Mouse (Mus musculus): Measurements from ENCODE around the gene Hpgd. TPM values are rescaled to one million over a fixed set of nuclear protein-coding genes. Genes with fewer than 3 reads are reported as not detected.

Hpgd gene
- polyA plus RNA-seq, 1 experiment from 2014 or later = 31.9 TPM

DNA sequence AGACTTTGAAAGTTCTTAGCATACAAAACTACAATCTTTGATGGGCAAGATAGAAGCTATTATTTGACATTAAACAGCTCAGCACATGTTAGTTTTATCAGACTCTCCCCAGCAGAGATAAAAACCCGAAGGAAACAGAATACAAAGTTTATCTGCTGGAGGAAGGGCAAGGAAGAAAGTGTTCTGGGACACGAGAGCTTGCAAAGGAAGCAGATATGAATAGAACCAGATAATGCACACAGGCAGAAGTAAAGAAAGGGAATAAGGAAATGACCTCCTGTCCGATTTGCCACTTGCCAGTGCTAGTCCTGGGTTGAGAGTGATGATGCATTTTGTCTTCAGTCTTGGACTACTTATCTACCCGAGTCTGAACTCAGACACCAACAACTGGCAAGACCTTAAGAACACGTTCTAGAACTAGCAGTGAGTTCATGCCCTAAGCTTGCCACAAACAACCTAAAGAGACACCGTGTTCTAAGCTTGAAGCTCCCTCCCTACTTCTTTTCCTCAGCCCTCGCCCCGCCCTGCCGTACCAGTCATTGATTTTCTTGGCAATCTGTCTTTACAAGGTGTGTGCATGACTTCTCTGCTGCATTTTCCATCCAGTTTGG, 41.1 kb downstream of the Hpgd start:
- H3K27me3 ChIP-seq (replicated peaks) = no peaks in the 10 kb centered on the region
- whole genome bisulfite sequencing = 66% methylated on average over 9 of the region's 9 CpGs
- H3K27ac ChIP-seq = no peak overlapping the region
- no peaks in the 10 kb centered on the region for H3K9me3 ChIP-seq
- ATAC-seq = peak; percentile 53; the same call in 1 of the 2 replicates
- no peak overlapping the region for H3K4me2 ChIP-seq (replicated peaks)
- no peak overlapping the region for H3K4me3 ChIP-seq (replicated peaks)
- no peaks in the 10 kb centered on the region for H3K36me3 ChIP-seq
- H3K9ac ChIP-seq = no peak overlapping the region
- no peaks in the 10 kb centered on the region for H3K4me1 ChIP-seq (replicated peaks)

DNA sequence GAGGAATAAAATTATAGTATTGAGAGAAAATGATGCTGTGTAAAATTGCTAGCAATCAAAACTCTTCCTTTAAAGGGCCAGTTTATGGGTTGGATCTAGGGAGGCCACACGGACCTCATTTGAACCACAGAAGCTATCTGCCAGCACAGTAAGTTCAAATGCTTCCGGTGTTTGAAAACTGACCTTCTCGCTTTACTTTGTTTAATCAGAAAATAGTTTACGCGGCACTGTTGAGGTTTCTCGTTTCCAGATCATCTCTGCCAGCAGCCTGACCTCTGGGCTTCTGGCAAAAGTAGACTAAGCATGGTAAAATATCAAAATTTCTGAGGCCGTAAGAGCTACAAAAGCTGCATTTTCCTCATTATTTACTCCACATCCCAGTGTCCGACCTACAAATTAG, 42.4 kb downstream of the Hpgd start:
- Histone ChIP-seq H3K4me1 (replicated peaks) (no peaks in the 10 kb centered on the region), H3K27ac (no peak overlapping the region), H3K36me3 (no peaks in the 10 kb centered on the region), H3K4me2 (replicated peaks) (no peak overlapping the region), H3K4me3 (replicated peaks) (no peak overlapping the region), H3K27me3 (replicated peaks) (no peaks in the 10 kb centered on the region), H3K9me3 (no peaks in the 10 kb centered on the region), H3K9ac (no peak overlapping the region)
- ATAC-seq = no peak
- 42% methylated on average over 8 of the region's 8 CpGs for WGBS

- H3K4me1 ChIP-seq (replicated peaks) = no peaks in the 10 kb centered on the region
- no peak overlapping the region for H3K4me2 ChIP-seq (replicated peaks)
- no peaks in the 10 kb centered on the region for H3K9me3 ChIP-seq
- WGBS = 68% methylated on average over 6 of the region's 6 CpGs
- no peak overlapping the region for H3K27ac ChIP-seq
- ATAC-seq = 0 out of 2 replicates have a peak, but pooled peaks have one; percentile 32
- no peak overlapping the region for H3K9ac ChIP-seq
- no peak overlapping the region for H3K4me3 ChIP-seq (replicated peaks)
- no peaks in the 10 kb centered on the region for H3K27me3 ChIP-seq (replicated peaks)
- H3K36me3 ChIP-seq = no peaks in the 10 kb centered on the region
Measured at GRCm38 (mm10) chr8:56343505-56343904, 49.1 kb downstream of the Hpgd start.

- no peak overlapping the region for H3K9ac ChIP-seq
- H3K4me3 ChIP-seq (replicated peaks) = no peak overlapping the region
- H3K9me3 ChIP-seq = no peaks in the 10 kb centered on the region
- H3K27me3 ChIP-seq (replicated peaks) = no peaks in the 10 kb centered on the region
- WGBS = 54% methylated on average over 2 of the region's 2 CpGs
- no peaks in the 10 kb centered on the region for H3K4me1 ChIP-seq (replicated peaks)
- no peak for ATAC-seq
- H3K27ac ChIP-seq = no peak overlapping the region
- no peak overlapping the region for H3K4me2 ChIP-seq (replicated peaks)
- H3K36me3 ChIP-seq = no peaks in the 10 kb centered on the region
Measured at GRCm38 (mm10) chr8:56343940-56344339, 49.6 kb downstream of the Hpgd start.

GRCm38 (mm10) chr8:56344359-56344758, 50.0 kb downstream of the Hpgd start:
- Histone ChIP-seq H3K4me1 (replicated peaks) (no peaks in the 10 kb centered on the region), H3K9ac (no peak overlapping the region), H3K4me3 (replicated peaks) (no peak overlapping the region), H3K27ac (no peak overlapping the region), H3K9me3 (no peaks in the 10 kb centered on the region), H3K36me3 (no peaks in the 10 kb centered on the region), H3K4me2 (replicated peaks) (no peak overlapping the region), H3K27me3 (replicated peaks) (no peaks in the 10 kb centered on the region)
- 71% methylated on average over 1 of the region's 1 CpGs for WGBS
- peak; percentile 51 for ATAC-seq

- no peak overlapping the region for H3K9ac ChIP-seq
- no peak overlapping the region for H3K27ac ChIP-seq
- no peaks in the 10 kb centered on the region for H3K27me3 ChIP-seq (replicated peaks)
- WGBS = 69% methylated on average over 5 of the region's 5 CpGs
- H3K4me1 ChIP-seq (replicated peaks) = no peaks in the 10 kb centered on the region
- no peaks in the 10 kb centered on the region for H3K9me3 ChIP-seq
- no peak overlapping the region for H3K4me3 ChIP-seq (replicated peaks)
- H3K4me2 ChIP-seq (replicated peaks) = no peak overlapping the region
- ATAC-seq = peak; percentile 76
- H3K36me3 ChIP-seq = no peaks in the 10 kb centered on the region
Measured at GRCm38 (mm10) chr8:56345641-56346420, 51.4 kb downstream of the Hpgd start.

GRCm38 (mm10) chr8:56363180-56363579, 68.8 kb downstream of the Hpgd start:
- H3K4me1 ChIP-seq (replicated peaks) = no peaks in the 10 kb centered on the region
- H3K4me2 ChIP-seq (replicated peaks) = no peak overlapping the region
- 78% methylated on average over 2 of the region's 2 CpGs for WGBS
- no peak for ATAC-seq
- no peak overlapping the region for H3K9ac ChIP-seq
- H3K27ac ChIP-seq = no peak overlapping the region
- no peak overlapping the region for H3K4me3 ChIP-seq (replicated peaks)
- no peaks in the 10 kb centered on the region for H3K9me3 ChIP-seq
- no peaks in the 10 kb centered on the region for H3K36me3 ChIP-seq
- H3K27me3 ChIP-seq (replicated peaks) = no peaks in the 10 kb centered on the region

Data from intestine, embryonic 15.5 days (tissue).